Mouse (Mus musculus) kidney, postnatal 14 days (tissue): ENCODE data around the gene Dazap2.
"Not testable (repeated sequence)": the region's sequence is repeated elsewhere in the genome, so short reads cannot be mapped to it uniquely, and the experiment has no call there.

Experiments
- DNase-seq: peaks from one replicate; pipeline ENCODE4 v3.0.0; 2022; ENCODE audit warnings: mixed read lengths

Dazap2 gene

GRCm38 (mm10) chr15:100614996-100615824 lies at the start of gene Dazap2:
TSS of gene Dazap2 (plus strand) at chr15:100615349.
- DNase-seq, result peak; percentile 99

DNA sequence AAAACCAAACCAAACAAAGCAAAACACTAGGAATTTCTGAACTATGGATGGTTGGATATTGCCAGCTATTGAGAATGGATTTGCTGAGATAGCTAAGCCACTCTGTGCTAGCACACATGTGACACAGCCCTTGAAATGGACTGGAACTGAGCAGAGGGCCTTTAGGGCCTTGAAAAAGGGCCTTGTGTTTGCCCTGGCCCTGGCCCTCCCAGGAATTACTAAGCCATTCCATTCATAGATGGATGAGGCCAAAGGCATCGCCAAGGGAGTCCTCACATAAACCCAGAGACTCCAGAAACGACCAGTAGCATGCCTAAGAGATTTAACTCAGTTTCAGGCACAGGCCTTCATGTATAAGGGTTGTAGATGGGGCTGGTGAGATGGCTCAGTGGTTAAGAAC lies 48.6 kb upstream of the Dazap2 start:
- no peak for DNase-seq

- DNase-seq, result no peak
These were observed 45.9 kb upstream of the Dazap2 start for GRCm38 (mm10) chr15:100569239-100569638.

DNA sequence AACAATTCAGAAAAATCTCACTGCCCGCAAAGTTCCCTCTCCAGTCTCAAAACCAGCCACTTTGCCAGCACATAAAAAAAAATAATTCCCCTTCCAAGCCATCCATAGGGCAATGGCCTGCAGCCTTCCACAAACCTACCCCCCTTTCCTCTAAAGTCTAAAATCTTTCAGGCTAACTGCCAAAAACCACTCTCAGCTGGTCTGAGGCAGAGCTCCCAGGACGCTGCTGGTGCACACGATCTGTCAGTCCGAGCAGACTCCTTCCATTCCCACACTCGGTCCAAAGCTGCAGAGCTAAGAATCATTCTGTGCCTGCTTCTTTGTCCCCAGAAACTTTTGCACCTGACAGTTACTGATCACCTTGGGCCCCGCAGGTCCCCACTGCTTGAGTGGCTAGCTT lies 41.2 kb upstream of the Dazap2 start:
- DNase-seq, result peak; percentile 75

DNA sequence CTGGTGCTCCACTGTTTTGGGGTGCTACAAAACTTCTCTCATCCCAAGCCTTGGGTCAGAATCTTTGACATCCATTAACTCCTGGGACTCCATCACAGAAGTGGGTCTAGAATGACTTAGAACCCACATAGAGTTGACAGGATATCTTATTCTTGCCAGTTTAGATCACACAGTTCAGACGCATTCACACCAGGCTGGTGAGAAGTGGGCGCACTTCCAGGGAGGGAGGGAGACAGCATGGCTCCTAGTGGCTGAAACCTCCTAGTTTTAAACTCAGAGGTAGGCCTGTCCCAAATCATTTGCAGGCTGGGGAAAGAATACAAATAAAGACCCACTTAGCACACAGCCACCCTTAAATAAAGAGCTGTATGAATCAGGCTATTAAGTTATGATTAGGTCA lies 40.8 kb upstream of the Dazap2 start:
- DNase-seq, result peak; percentile 36

- peak; percentile 69 for DNase-seq
These were observed 39.8 kb upstream of the Dazap2 start for GRCm38 (mm10) chr15:100575366-100575765.

GRCm38 (mm10) chr15:100576392-100576791 lies 38.8 kb upstream of the Dazap2 start:
- DNase-seq, result no peak

- no peak for DNase-seq
These were observed 38.3 kb upstream of the Dazap2 start for GRCm38 (mm10) chr15:100576810-100577209.

DNA sequence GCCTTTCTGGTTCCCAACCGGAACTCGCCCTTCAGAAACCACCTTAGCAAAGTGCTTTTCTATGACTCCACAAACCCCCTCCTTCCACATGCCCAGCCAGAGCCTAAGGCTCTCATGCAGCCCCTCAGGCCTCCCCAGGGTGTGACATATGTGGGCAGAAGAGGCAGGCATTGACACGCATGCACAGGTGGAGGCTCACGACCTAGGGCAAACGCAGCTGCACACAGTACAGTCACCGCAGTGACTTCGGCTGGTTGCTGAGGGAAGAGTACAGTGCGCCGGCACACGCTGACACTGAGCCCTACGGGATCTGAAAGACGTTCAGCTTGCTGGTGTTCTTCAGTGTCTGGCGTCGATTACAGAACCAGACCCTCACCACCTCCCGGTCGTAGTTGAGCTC lies 37.2 kb upstream of the Dazap2 start:
- DNase-seq, result no peak

GRCm38 (mm10) chr15:100580108-100580507 lies 35.0 kb upstream of the Dazap2 start:
- no peak for DNase-seq

DNA sequence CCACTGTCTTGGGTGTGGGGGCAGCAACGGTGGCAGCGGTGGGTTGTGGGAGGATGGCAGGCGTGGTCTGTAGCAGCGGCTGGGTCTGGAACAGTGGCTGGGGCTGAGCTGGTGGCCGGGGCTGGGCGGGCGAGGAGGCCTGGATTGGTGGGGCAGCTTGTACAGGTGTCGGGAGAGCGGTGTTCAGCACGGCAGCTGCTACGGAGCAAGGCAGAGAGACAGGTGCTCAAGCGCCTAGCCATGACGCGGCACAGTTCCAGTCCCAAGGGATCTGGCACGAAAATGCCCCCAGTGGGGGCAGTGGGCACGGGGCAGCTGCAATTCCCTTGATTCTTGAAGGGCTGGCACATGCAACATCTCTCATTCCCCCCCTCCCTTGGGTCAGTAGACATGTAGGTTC lies 29.2 kb upstream of the Dazap2 start:
- no peak for DNase-seq

GRCm38 (mm10) chr15:100587166-100587565 lies 28.0 kb upstream of the Dazap2 start:
- DNase-seq, result peak; percentile 76

GRCm38 (mm10) chr15:100588297-100588696 lies 26.9 kb upstream of the Dazap2 start:
- no peak for DNase-seq

- no peak for DNase-seq
These were observed 24.7 kb upstream of the Dazap2 start for GRCm38 (mm10) chr15:100590436-100590835.

GRCm38 (mm10) chr15:100592817-100593216 lies 22.3 kb upstream of the Dazap2 start:
- DNase-seq, result no peak

- DNase-seq, result no peak
These were observed 16.8 kb upstream of the Dazap2 start for GRCm38 (mm10) chr15:100598287-100598882.

DNA sequence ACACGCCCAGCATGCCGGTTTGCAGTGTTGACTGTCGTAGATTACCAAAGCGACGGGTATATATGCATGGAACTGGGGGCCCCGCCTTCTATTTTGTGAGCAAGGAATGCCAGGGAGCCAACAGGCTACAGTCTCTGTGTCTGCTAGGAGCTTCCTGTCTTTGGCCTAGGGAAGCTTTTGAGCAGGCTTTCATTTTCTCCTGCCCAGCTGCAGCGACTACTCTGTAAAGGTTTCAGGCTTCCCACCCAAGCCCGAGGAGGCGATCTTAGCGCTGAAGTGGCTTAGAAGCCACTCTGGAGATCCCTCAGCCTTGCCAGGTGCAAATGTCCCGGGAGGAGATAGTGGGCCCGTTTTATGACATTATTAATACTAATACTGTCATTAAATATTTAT lies 16.3 kb upstream of the Dazap2 start:
- DNase-seq, result peak; percentile 73

GRCm38 (mm10) chr15:100599276-100600046 lies 15.7 kb upstream of the Dazap2 start, which contains the start of gene Pou6f1:
TSS of gene Pou6f1 (minus strand) at chr15:100599984.
- DNase-seq, result peak; percentile 83

GRCm38 (mm10) chr15:100600047-100600695 lies 15.0 kb upstream of the Dazap2 start:
- DNase-seq, result peak; percentile 87

DNA sequence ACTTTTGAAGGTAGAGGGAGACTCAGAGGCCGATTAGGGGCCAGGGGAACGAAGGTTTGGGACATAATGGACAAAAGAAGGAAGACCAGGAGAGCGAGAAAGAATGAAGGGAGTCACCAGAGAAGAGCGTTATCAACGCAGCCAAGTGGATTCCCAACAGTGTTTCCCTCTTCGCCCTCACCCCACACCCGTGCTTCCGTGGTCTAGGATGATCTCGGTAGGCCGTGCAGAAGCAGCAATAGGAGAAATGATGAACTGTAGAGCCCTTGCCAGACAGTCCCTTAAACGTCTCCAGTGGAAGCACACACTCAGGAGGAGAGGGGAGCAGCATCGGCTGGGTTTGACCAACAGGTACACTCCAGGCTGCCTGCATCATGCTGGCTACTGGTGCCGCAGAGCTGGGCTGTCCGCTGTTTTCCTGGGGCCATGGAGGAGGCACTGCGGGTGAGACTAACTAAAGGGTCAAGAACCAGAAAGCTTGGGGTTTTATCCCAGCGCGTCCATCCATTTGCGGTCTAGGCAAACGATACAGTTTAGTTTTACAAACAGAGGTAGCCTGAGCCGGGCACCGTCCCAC lies 14.4 kb upstream of the Dazap2 start:
- no peak for DNase-seq

DNA sequence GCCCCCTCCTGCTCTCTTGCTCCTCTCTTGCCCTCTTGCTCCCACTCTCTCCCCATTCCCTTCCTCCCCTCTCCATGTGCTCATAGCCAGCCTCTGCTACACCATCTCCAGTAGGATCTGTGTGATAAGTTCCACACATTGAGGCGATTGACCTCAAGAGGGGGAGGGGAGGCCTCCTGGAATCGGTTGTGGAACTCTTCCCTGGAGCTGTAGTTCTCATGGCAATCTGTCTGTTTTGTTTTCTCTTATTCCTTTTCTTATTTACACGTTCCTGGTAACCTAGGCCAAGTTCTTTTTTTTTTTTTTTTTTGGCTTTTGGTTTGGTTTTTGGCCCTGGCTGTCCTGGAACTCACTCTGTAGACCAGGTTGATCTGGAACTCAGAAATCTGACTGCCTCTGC lies 13.5 kb upstream of the Dazap2 start:
- DNase-seq, result no peak

DNA sequence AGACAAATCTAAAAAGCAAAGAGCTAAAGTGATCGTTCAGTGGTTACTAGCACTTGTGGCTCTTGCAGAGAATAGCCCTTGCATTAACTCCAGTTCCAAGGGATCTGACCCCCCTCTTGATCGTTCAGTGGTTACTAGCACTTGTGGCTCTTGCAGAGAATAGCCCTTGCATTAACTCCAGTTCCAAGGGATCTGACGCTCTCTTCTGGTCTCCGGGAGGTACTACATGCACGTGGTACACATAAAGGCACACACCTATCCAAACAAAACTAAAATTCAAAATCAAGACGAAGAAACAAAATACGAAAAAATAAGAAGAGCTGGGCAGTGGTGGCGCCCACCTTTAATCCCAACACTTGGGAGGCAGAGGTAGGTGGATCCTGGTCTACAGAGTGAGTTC lies 8.5 kb upstream of the Dazap2 start:
- not testable (repeated sequence) for DNase-seq

GRCm38 (mm10) chr15:100611951-100612350 lies 3.2 kb upstream of the Dazap2 start:
- DNase-seq, result no peak
